Mouse (Mus musculus): ENCODE measurements at regions not wholly inside any gene's neighbourhood (a gene's known extent, or its start where the extent isn't known, plus 50 kb on each side); places are given as distances from the start of the nearest gene placed in this dataset.

DNA sequence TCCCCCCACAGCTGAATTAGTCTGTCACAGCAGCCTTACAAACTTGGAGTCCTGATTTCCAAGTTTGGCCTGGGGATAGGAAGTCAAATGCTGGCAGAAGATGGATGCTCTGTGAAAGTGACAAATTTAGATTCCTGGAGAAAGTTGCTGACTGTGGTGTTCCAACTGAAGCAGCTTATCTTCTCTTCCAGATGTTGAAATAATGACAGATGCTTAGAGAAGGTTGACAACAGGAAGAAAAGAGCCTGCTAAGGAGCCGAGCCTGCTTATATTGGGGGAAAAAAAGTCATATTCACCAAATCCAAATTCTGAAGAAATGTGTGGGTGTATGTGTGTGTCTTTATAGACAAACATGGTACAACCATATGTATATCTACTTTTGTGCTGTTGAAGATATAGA, 1380.4 kb upstream of the Cdh8 start:
- DNase-seq (ENCODE audit: low spot score): no peak

DNA sequence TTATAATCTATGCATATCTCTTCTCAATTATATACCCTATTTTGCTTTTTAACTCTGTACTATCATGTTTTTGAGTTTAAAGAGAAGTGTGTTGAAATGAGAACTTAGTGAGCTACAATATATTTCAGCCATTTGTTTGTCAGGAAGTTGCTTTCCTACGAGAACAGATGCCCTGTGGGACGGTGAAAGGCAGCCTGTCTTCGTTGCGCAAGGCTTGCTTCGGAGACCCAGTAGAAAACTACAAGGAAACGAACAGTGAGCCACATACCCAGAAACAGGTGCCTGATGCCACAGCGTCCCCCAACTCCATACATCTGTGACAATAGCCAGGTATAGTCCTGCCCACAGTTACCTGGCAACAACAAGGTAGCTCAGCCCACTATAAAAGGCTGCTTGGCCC, 1377.7 kb upstream of the Cdh8 start:
- DNase-seq (ENCODE audit: low spot score): no peak

DNA sequence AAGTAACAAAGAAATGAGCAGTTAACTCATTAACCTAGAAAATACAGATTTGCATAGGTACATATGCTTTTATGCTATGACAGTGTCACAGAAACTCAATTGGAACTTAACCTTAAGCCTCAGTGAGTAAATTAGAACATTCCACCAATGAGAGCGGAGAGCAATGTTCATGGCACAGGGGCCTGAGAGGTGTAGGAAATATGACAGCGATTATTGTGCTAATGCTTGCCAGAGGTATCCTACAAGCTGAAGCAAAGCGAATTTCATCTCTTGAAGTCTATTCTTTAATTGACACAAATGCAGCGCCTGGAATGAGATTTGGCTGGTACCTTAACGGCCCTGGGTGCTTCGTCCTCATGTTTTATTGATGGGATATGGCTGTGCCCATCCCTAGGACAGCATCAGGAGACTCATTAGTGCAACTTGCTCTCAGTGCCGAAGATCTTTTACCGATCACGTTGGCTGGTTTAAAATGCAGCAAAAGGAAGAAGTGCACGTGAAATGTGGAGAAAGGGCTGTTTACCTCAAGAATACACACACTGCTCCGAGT, 1374.4 kb upstream of the Cdh8 start:
- peak; percentile 7 for DNase-seq (ENCODE audit: low spot score)

DNA sequence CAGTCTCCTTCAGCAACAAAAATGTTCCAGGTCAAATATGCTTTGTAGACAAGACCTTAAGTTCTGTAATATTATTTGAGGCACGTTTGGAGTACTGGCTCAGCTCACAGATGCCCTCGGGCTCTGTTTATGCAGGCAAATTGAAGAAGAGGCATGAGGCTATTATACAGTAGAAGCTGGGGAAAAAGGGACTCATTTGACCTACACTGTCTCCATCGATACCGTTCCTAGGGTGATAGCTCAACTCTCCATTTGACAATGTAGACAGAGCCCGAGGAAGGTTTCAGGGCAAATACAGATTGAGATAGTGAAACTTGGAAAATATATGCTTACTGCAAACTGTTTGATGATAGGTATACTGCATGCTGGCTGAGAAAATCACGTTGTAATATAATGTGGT, 1371.9 kb upstream of the Cdh8 start:
- no peak for DNase-seq (ENCODE audit: low spot score)

DNA sequence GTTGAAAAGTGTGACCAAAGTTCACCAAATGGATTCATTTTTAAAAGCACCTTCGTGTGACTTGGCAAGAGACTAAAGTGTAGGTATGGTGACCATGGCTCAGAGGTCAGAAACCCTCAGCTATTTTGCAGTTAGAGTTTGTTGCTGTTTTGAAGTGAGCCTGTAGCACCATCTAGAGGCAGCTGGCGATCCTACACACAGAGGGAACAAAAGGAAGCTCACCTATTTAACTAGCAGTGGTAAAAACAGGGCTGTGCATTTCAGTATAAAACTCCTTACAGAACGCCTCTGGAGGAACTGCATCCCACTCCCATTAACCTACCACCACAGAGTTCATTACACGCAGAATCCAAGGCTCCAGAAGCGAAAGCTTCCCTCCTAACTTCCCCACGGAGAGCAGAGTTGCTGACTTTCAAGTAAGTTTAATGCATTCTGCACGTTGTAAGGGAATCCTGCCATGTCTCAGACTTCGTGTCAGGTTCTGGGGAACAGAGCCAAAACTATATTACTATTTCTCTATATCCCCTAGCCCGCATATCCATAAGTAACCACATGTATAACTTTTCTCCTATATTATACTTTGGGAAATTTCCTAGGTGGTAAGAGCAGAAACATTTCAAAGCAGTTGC, 1356.6 kb upstream of the Cdh8 start:
- peak; percentile 83 for DNase-seq (ENCODE audit: low spot score)

DNA sequence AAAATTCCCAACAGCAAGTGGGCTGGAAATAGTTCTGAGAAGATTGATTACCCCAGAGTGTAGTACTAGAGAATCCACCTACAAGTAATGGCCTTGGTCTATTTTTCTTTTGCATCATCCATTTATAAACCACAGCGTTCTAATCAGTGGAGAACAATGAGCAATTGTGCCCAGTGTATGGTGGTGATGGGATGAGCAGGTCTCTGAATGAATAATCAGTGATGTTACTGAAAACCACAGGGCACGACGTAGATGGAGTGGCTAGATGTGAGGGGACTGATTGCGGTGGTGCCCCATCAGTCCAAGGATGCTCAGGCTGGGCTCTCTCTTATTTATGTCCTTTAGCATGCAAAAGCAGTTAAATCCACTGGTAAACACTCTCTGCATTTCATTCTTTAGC, 1353.3 kb upstream of the Cdh8 start:
- DNase-seq (ENCODE audit: low spot score): no peak

DNA sequence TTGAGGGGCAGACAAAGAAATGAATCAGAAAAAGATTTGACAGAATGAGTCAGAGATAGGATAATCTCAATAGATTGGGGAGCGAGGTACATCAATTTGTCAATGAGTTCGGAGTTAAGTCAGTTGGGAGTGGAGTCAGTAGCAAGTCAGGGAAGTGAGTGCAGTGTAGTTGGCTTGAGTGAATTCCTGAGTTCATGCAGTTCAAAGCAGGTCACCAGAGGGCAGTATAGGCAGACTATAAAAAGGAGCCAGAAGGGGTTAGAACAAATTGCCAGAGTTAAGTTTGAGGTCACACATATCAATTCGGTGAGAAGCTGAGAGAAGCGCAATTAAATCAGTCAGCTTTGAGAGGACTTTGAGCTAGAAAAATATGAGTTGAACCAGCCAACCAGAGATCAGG, 1317.7 kb upstream of the Cdh8 start:
- peak; percentile 9 for DNase-seq (ENCODE audit: low spot score)

DNA sequence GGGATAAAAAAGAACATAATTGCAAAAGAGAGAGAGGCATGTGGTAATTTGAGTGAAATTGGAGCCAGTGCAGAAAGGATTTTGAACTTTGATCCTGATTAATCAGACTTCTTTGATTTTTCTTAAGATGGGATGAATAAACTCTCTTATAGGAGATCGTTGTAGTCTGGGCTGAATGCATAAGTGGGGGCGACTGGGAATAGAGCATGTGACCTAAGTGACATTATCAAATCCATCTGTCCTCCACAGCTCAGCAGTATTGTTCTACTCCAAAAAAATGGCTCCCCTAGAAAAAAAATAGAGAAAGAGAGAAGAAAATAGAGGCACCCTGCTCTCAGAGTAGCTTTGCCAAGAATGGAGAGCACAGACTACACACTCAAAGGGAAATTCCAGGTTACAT, 1286.1 kb upstream of the Cdh8 start:
- no peak for DNase-seq (ENCODE audit: low spot score)

DNA sequence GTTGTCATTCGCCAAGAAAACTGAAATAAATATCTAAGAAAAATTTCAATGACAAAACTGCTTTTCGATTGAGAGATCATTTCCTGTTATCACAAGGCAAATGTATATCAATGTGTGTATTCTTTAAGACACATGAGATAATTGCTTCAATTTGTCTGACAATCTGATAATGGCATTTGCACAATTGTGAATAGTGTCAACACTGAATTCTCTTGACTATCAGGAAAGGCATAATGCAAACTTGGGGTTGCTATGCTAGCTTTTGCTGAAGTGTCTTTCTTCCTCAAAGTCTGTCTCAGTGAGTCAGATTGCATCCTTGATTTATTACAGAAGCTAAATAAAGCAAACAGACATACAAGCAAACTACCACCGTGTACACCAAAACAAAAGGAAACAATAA, 1278.8 kb upstream of the Cdh8 start:
- no peak for DNase-seq (ENCODE audit: low spot score)

DNA sequence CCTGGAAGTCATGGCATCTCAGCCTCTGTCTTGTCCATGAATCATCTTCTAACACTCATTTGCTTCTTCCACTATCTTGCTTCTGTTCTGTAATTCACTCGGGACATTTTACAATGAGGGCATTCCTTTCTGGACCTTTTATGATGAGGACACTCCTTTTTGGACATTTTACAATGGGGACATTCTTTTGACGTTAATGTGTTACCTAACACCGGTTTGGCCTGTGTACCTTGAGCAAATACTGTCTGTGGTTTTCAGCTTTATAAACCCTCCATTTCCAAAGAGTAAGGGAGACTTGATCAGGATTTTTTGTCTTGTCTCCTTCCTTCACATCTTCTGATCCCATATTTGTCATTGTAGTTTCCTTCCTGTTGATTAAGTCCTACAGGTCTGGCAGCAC, 1262.3 kb upstream of the Cdh8 start:
- no peak for DNase-seq (ENCODE audit: low spot score)

All from retina, embryonic 14.5 days (tissue).